Mouse (Mus musculus) E14TG2a.4 (cell line): ENCODE results near the gene Kank2.

Experiments
- H3K27me3 ChIP-seq: 2 replicates; pipeline ENCODE4 v1.6.1; 2014; ENCODE audit warnings: low read length, control low read depth; ENCODE audit not compliant: insufficient read depth
- H3K36me3 ChIP-seq: 2 replicates; pipeline ENCODE4 v1.6.1; 2014; ENCODE audit warnings: low read length, control low read depth; ENCODE audit not compliant: insufficient read depth
- H3K4me1 ChIP-seq: replicated peaks from 2 replicates; pipeline ENCODE4 v1.6.1; 2014; ENCODE audit warnings: low read depth, low read length, control low read depth
- H3K4me3 ChIP-seq: replicated peaks from 2 replicates; pipeline ENCODE4 v1.5.1; 2014; ENCODE audit warnings: mild to moderate bottlenecking, low read length
- H3K9me3 ChIP-seq: 2 replicates; pipeline ENCODE4 v1.6.1; 2014; ENCODE audit warnings: low read length, control low read depth
- CTCF ChIP-seq: conservative IDR thresholded peaks from 2 replicates; pipeline ENCODE4 v1.5.1; 2014; ENCODE audit warnings: low read length
- NANOG ChIP-seq: IDR thresholded peaks from 2 replicates; pipeline ENCODE4 v1.6.1; 2014; ENCODE audit warnings: borderline replicate concordance, low read length, mixed read lengths
- POU5F1 ChIP-seq: IDR thresholded peaks from 2 replicates; pipeline ENCODE4 v1.6.1; 2014; ENCODE audit warnings: low read length, borderline replicate concordance

Gene Kank2

GRCm38 (mm10) chr9:21806976-21807375 is 8.4 kb upstream of the Kank2 start:
- H3K4me1 ChIP-seq = peaks cover 90% of the 10 kb centered on the region
- no peak overlapping the region for H3K4me3 ChIP-seq
- no peak for TF ChIP-seq CTCF
- TF ChIP-seq NANOG = no peak
- no peak for TF ChIP-seq POU5F1
- H3K27me3 ChIP-seq = no peaks in the 10 kb centered on the region
- no peaks in the 10 kb centered on the region for H3K9me3 ChIP-seq
- H3K36me3 ChIP-seq = peaks cover 96% of the 10 kb centered on the region

GRCm38 (mm10) chr9:21806363-21806762 is 7.8 kb upstream of the Kank2 start:
- H3K27me3 ChIP-seq = no peaks in the 10 kb centered on the region
- no peaks in the 10 kb centered on the region for H3K9me3 ChIP-seq
- TF ChIP-seq NANOG (no peak), POU5F1 (no peak), CTCF (no peak)
- peaks cover 92% of the 10 kb centered on the region for H3K4me1 ChIP-seq
- peaks cover 96% of the 10 kb centered on the region for H3K36me3 ChIP-seq
- no peak overlapping the region for H3K4me3 ChIP-seq

- TF ChIP-seq CTCF (peak; percentile 91), POU5F1 (no peak)
- H3K4me1 ChIP-seq = peaks cover 97% of the 10 kb centered on the region
- H3K9me3 ChIP-seq = no peaks in the 10 kb centered on the region
- H3K27me3 ChIP-seq = no peaks in the 10 kb centered on the region
- H3K4me3 ChIP-seq = peak overlapping the region; percentile 41
- peaks cover 96% of the 10 kb centered on the region for H3K36me3 ChIP-seq
Measured at GRCm38 (mm10) chr9:21803986-21804644, 5.6 kb upstream of the Kank2 start.

GRCm38 (mm10) chr9:21801591-21801990 is 3.0 kb upstream of the Kank2 start:
- TF ChIP-seq NANOG = no peak
- no peak for TF ChIP-seq CTCF
- TF ChIP-seq POU5F1 = no peak
- no peaks in the 10 kb centered on the region for H3K27me3 ChIP-seq
- H3K36me3 ChIP-seq = peaks cover 82% of the 10 kb centered on the region

GRCm38 (mm10) chr9:21801121-21801520 is 2.6 kb upstream of the Kank2 start:
- Histone ChIP-seq H3K4me3 (no peak overlapping the region), H3K36me3 (peaks cover 82% of the 10 kb centered on the region), H3K4me1 (peaks cover 90% of the 10 kb centered on the region), H3K9me3 (no peaks in the 10 kb centered on the region), H3K27me3 (no peaks in the 10 kb centered on the region)
- TF ChIP-seq CTCF = no peak
- TF ChIP-seq POU5F1 = no peak
- no peak for TF ChIP-seq NANOG

More at GRCm38 (mm10) chr9:21801591-21801990, 3.0 kb upstream of the Kank2 start:
- H3K4me1 ChIP-seq = peaks cover 90% of the 10 kb centered on the region
- H3K9me3 ChIP-seq = no peaks in the 10 kb centered on the region
- H3K4me3 ChIP-seq = no peak overlapping the region

GRCm38 (mm10) chr9:21799010-21799350 is 436 bp upstream of the Kank2 start:
- TF ChIP-seq CTCF (no peak), POU5F1 (no peak), NANOG (peak; percentile 16; the same call in 1 of the 2 replicates)
- no peaks in the 10 kb centered on the region for H3K9me3 ChIP-seq
- H3K27me3 ChIP-seq = no peaks in the 10 kb centered on the region
- H3K4me1 ChIP-seq = peaks cover 88% of the 10 kb centered on the region
- peak overlapping the region; percentile 97 for H3K4me3 ChIP-seq
- peaks cover 82% of the 10 kb centered on the region for H3K36me3 ChIP-seq

GRCm38 (mm10) chr9:21797921-21798344 is 611 bp downstream of the Kank2 start:
- peaks cover 82% of the 10 kb centered on the region for H3K36me3 ChIP-seq
- peak overlapping the region; percentile 97 for H3K4me3 ChIP-seq
- H3K4me1 ChIP-seq = peaks cover 88% of the 10 kb centered on the region
- no peaks in the 10 kb centered on the region for H3K27me3 ChIP-seq
- H3K9me3 ChIP-seq = no peaks in the 10 kb centered on the region
- TF ChIP-seq POU5F1 (no peak), CTCF (no peak), NANOG (no peak)

- TF ChIP-seq CTCF = no peak
- no peak for TF ChIP-seq POU5F1
- no peak for TF ChIP-seq NANOG
- peak overlapping the region; percentile 97 for H3K4me3 ChIP-seq
- H3K36me3 ChIP-seq = peaks cover 82% of the 10 kb centered on the region
Measured at GRCm38 (mm10) chr9:21796919-21797318, 1.6 kb downstream of the Kank2 start.

GRCm38 (mm10) chr9:21796259-21796658 is 2.3 kb downstream of the Kank2 start:
- peaks cover 88% of the 10 kb centered on the region for H3K4me1 ChIP-seq
- TF ChIP-seq NANOG (no peak), POU5F1 (no peak), CTCF (no peak)
- H3K4me3 ChIP-seq = peak overlapping the region; percentile 97
- no peaks in the 10 kb centered on the region for H3K27me3 ChIP-seq
- H3K36me3 ChIP-seq = peaks cover 82% of the 10 kb centered on the region
- no peaks in the 10 kb centered on the region for H3K9me3 ChIP-seq

More at GRCm38 (mm10) chr9:21796919-21797318, 1.6 kb downstream of the Kank2 start:
- Histone ChIP-seq H3K9me3 (no peaks in the 10 kb centered on the region), H3K27me3 (no peaks in the 10 kb centered on the region), H3K4me1 (peaks cover 88% of the 10 kb centered on the region)
